Mouse (Mus musculus) midbrain, embryonic 10.5 days (tissue): ENCODE results near the gene Smug1. TPM values are rescaled to one million over a fixed set of nuclear protein-coding genes. Genes with fewer than 3 reads are reported as not detected.
A peak's percentile ranks its signal among the peaks of the same experiment; 100 is the strongest.

Experiments
- DNase-seq: peaks from one replicate; pipeline ENCODE4 v3.0.0-alpha.2; 2017; ENCODE audit warnings: low spot score
- H3K27ac ChIP-seq: fragments of 300-500 bp; sonication (generic); replicated peaks from 2 replicates; pipeline ENCODE4 v1.5.1; 2016; ENCODE audit warnings: mild to moderate bottlenecking
- H3K27me3 ChIP-seq: fragments of 300-500 bp; sonication (generic); 2 replicates; pipeline ENCODE4 v1.6.1; 2016; ENCODE audit warnings: low read depth, mild to moderate bottlenecking; ENCODE audit not compliant: poor library complexity, severe bottlenecking
- H3K36me3 ChIP-seq: fragments of 300-500 bp; sonication (generic); 2 replicates; pipeline ENCODE4 v1.6.1; 2016; ENCODE audit warnings: mild to moderate bottlenecking, moderate library complexity
- H3K4me1 ChIP-seq: fragments of 300-500 bp; sonication (generic); 2 replicates; pipeline ENCODE4 v1.6.1; 2016
- H3K4me3 ChIP-seq: fragments of 300-500 bp; sonication (generic); 2 replicates; pipeline ENCODE4 v1.5.1; 2016; ENCODE audit warnings: mild to moderate bottlenecking, moderate library complexity
- H3K9me3 ChIP-seq: fragments of 300-500 bp; sonication (generic); replicated peaks from 2 replicates; pipeline ENCODE4 v1.6.1; 2016; ENCODE audit warnings: mild to moderate bottlenecking
- WGBS: fragments of 180-500 bp; shearing (Covaris S2); methylation state at CpG from one replicate; pipeline ENCODE4 v1.1.7; 2016; 5-methylcytosine and 5-hydroxymethylcytosine counted together
- polyA plus RNA-seq: library from polyadenylated mRNA; unstranded; fragments of >200 nt; fragmentation: Nextera tagmentation; extraction: Ambion mirVana; gene quantifications from 2 replicates; pipeline ENCODE4 v1.2.1, GENCODE M21; 2016

Smug1 gene
- polyA plus RNA-seq, 1 experiment from 2014 or later: 24.6 TPM

GRCm38 (mm10) chr15:103185462-103186198 lies 18.7 kb upstream of the Smug1 start:
- peak; percentile 52 for DNase-seq
- H3K27ac ChIP-seq: no peak overlapping the region
- no peak overlapping the region for H3K4me3 ChIP-seq
- 50% methylated on average over 19 of the region's 19 CpGs for WGBS
- no peaks in the 10 kb centered on the region for H3K9me3 ChIP-seq
- H3K4me1 ChIP-seq: peaks cover 23% of the 10 kb centered on the region
- peaks cover 19% of the 10 kb centered on the region for H3K36me3 ChIP-seq
- H3K27me3 ChIP-seq: peaks cover 46% of the 10 kb centered on the region

GRCm38 (mm10) chr15:103183651-103184610 lies 17.0 kb upstream of the Smug1 start:
- WGBS: 13% methylated on average over 25 of the region's 25 CpGs
- peak overlapping the region; percentile 41 for H3K4me3 ChIP-seq
- no peak overlapping the region for H3K27ac ChIP-seq
- peaks cover 3% of the 10 kb centered on the region for H3K36me3 ChIP-seq
- peaks cover 63% of the 10 kb centered on the region for H3K27me3 ChIP-seq
- H3K9me3 ChIP-seq: no peaks in the 10 kb centered on the region
- DNase-seq: peak; percentile 60
- H3K4me1 ChIP-seq: peaks cover 23% of the 10 kb centered on the region

DNA sequence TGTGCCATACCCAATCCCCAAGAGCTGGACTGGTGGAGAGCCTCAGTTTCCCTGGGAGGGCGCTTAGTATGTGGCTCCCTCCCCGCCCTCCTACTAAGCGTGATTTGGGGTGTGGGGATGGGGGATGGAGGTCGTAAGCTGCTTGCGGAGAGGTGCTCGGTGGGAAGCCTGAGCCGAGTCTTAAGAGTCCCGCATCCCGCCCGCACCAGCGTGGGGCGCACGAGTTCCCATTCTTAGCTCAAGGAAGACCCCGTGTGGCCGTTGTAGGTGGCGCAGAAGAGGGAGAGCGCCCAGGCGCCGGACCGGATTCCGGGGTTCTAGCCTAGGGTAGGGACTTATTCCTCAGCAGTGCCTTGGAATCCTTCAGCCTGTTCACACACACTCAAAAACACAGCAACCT lies 16.2 kb upstream of the Smug1 start:
- Histone ChIP-seq H3K36me3 (no peaks in the 10 kb centered on the region), H3K4me3 (peak overlapping the region; percentile 41), H3K27me3 (peaks cover 71% of the 10 kb centered on the region), H3K4me1 (peaks cover 23% of the 10 kb centered on the region), H3K27ac (no peak overlapping the region), H3K9me3 (no peaks in the 10 kb centered on the region)
- under 1% methylated on average over 21 of the region's 21 CpGs for WGBS
- DNase-seq: peak; percentile 74

- no peak overlapping the region for H3K27ac ChIP-seq
- H3K9me3 ChIP-seq: no peaks in the 10 kb centered on the region
- peak; percentile 83 for DNase-seq
- H3K4me1 ChIP-seq: peaks cover 29% of the 10 kb centered on the region
- peaks cover 80% of the 10 kb centered on the region for H3K27me3 ChIP-seq
- 2% methylated on average over 38 of the region's 48 CpGs for WGBS
- peak overlapping the region; percentile 45 for H3K4me3 ChIP-seq
- no peaks in the 10 kb centered on the region for H3K36me3 ChIP-seq
These were observed 15.4 kb upstream of the Smug1 start for GRCm38 (mm10) chr15:103182166-103182790.

DNA sequence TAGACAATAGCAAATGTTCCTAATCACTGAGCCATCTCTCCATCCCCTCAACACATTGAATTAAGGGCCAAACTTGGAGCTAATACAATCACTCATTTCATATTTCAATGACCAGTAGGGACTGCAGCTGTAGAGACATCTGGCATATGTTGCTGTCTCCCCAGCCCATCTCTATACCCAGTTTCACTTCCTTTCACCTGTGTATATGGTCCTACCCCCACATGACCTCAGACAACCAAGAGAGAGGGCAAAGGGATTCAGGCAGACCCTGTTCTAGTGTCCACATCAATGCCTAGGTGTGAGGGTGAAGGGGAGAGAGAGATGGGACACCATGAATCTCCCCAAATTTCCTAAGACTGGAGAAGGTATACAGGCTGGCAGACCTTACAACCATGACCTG lies 13.5 kb upstream of the Smug1 start:
- Histone ChIP-seq H3K27ac (no peak overlapping the region), H3K9me3 (no peaks in the 10 kb centered on the region), H3K36me3 (no peaks in the 10 kb centered on the region), H3K27me3 (peaks cover 99% of the 10 kb centered on the region), H3K4me1 (peaks cover 37% of the 10 kb centered on the region), H3K4me3 (no peak overlapping the region)
- no peak for DNase-seq

DNA sequence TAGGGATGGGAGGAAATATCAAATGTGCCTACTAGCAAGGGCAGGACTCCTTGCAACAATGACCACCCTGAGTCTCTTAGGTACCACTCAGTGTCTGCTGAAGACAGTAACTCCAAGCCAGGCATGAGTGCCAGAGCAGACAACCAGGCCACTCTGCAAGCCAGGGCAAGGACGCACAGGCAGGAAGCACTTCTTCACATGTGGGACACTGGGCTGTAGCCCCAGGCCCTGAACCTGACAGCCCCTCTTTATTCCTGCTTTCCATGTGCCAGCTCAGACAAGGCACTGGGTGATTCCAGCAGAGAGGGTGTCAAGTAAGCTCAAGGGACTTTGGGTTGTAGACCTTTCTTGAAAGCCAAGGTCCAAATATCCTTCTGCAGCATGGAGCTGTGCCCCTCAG lies 11.9 kb upstream of the Smug1 start:
- no peak overlapping the region for H3K4me3 ChIP-seq
- no peaks in the 10 kb centered on the region for H3K9me3 ChIP-seq
- H3K36me3 ChIP-seq: no peaks in the 10 kb centered on the region
- H3K4me1 ChIP-seq: peaks cover 31% of the 10 kb centered on the region
- DNase-seq: no peak
- peaks cover 100% of the 10 kb centered on the region for H3K27me3 ChIP-seq
- WGBS: 73% methylated on average over 1 of the region's 1 CpGs
- no peak overlapping the region for H3K27ac ChIP-seq

DNA sequence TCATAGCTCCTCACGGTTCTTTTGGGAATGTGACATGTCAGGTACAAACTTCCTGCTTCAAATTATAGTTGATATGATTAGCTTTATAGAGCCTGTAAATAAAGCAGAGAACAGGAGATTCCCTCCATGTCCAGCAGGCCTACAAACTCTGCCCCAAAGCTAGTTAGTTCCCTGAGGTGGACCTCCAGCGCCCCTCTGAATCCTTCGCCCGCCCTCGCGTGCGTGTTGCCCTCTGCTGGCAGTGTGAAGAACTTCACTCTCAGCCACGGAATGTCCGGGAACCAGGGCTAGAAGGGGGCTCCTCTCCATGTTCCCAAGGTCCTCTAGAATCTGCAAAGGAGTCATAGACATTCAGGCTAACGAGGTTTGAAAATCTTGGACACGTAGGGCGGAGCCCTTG lies 11.2 kb upstream of the Smug1 start:
- 6% methylated on average over 12 of the region's 12 CpGs for WGBS
- Histone ChIP-seq H3K9me3 (no peaks in the 10 kb centered on the region), H3K27me3 (peaks cover 100% of the 10 kb centered on the region), H3K36me3 (no peaks in the 10 kb centered on the region), H3K4me1 (peaks cover 25% of the 10 kb centered on the region), H3K27ac (no peak overlapping the region), H3K4me3 (no peak overlapping the region)
- peak; percentile 64 for DNase-seq

DNA sequence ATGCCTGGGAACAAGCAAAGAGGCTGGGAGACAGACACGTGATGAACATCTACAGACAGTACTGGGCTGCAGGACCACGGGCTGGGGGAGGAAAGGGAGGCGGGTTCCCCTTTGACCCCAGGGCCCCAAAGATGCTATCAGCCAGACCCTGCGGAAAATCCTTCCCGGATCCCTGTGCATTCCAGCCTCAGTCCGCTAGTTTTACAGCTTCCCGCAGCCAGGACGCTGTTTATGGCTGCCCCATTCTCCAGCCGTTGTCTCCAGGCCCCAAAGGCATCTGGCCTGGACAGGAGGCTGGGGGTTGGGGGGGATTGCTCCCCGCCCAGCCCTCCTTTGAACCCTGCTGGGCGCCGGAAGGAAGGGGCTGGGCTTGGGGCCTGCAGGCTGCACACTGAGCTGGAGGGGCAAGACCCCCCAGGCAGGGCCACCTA lies 10.7 kb upstream of the Smug1 start:
- Histone ChIP-seq H3K4me3 (no peak overlapping the region), H3K4me1 (peaks cover 20% of the 10 kb centered on the region), H3K27me3 (peaks cover 100% of the 10 kb centered on the region), H3K27ac (no peak overlapping the region), H3K9me3 (no peaks in the 10 kb centered on the region), H3K36me3 (no peaks in the 10 kb centered on the region)
- WGBS: 4% methylated on average over 12 of the region's 12 CpGs
- DNase-seq: peak; percentile 25

GRCm38 (mm10) chr15:103176874-103177421 lies 10.1 kb upstream of the Smug1 start:
- H3K4me3 ChIP-seq: no peak overlapping the region
- H3K9me3 ChIP-seq: no peaks in the 10 kb centered on the region
- peaks cover 15% of the 10 kb centered on the region for H3K4me1 ChIP-seq
- no peak overlapping the region for H3K27ac ChIP-seq
- no peaks in the 10 kb centered on the region for H3K36me3 ChIP-seq
- 2% methylated on average over 18 of the region's 18 CpGs for WGBS
- H3K27me3 ChIP-seq: peaks cover 100% of the 10 kb centered on the region
- DNase-seq: peak; percentile 88

DNA sequence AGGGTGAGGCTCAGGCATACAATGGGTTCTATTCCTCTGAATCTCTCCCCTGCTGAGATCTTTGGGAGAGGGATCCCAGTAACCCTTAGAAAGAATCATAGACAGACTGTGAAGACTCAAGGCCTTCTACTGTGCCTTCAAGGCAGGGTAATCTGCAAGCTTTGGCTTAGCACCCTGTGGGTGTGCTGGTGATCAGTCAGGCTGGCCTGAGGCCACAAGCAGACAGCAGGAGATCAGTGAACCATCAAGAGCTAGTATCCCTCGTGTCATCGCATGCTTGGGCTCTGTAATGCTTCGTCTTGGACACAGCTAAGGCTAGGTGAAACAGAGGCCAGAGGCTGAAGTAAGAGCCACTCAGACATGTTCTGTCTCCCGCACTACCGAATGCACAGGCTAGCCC lies 6.4 kb upstream of the Smug1 start:
- Histone ChIP-seq H3K9me3 (no peaks in the 10 kb centered on the region), H3K36me3 (no peaks in the 10 kb centered on the region), H3K27ac (no peak overlapping the region), H3K27me3 (peaks cover 100% of the 10 kb centered on the region), H3K4me3 (no peak overlapping the region), H3K4me1 (peaks cover 48% of the 10 kb centered on the region)
- no peak for DNase-seq
- WGBS: 61% methylated on average over 5 of the region's 5 CpGs

- no peaks in the 10 kb centered on the region for H3K36me3 ChIP-seq
- WGBS: 7% methylated on average over 10 of the region's 10 CpGs
- no peaks in the 10 kb centered on the region for H3K9me3 ChIP-seq
- no peak overlapping the region for H3K4me3 ChIP-seq
- H3K27me3 ChIP-seq: peaks cover 100% of the 10 kb centered on the region
- H3K4me1 ChIP-seq: peaks cover 51% of the 10 kb centered on the region
- H3K27ac ChIP-seq: no peak overlapping the region
- peak; percentile 77 for DNase-seq
These were observed 5.6 kb upstream of the Smug1 start for GRCm38 (mm10) chr15:103172537-103172936.

DNA sequence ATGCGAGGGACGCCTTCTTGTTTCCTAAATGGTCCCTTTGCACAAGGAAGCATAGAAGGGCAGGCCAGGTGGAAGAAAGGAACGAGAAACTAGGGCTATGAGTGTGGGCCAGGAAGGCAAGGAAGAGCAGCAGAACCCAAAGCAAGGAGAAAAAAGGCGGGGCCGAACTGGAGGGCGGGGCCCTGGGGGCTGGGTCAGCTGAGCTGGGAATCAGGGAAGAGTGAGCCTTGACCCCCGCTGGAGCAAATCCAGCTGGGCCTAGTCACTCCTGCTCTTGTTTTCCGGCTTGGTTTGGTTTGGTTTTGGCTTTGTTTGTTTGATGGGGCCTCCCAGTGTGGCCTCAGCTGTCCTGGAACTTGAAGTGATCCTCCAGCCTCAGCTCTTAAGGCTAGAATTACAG lies 4.4 kb upstream of the Smug1 start:
- H3K27ac ChIP-seq: no peak overlapping the region
- H3K27me3 ChIP-seq: peaks cover 100% of the 10 kb centered on the region
- H3K9me3 ChIP-seq: no peaks in the 10 kb centered on the region
- no peaks in the 10 kb centered on the region for H3K36me3 ChIP-seq
- H3K4me1 ChIP-seq: peaks cover 48% of the 10 kb centered on the region
- no peak for DNase-seq
- 7% methylated on average over 8 of the region's 8 CpGs for WGBS
- no peak overlapping the region for H3K4me3 ChIP-seq
